Mouse (Mus musculus): ENCODE data around the gene Ftl1. TPM values are rescaled to one million over a fixed set of nuclear protein-coding genes. Genes with fewer than 3 reads are reported as not detected.

Ftl1 gene
- polyA plus RNA-seq, 1 experiment from 2014 or later: 3,941 TPM

DNA sequence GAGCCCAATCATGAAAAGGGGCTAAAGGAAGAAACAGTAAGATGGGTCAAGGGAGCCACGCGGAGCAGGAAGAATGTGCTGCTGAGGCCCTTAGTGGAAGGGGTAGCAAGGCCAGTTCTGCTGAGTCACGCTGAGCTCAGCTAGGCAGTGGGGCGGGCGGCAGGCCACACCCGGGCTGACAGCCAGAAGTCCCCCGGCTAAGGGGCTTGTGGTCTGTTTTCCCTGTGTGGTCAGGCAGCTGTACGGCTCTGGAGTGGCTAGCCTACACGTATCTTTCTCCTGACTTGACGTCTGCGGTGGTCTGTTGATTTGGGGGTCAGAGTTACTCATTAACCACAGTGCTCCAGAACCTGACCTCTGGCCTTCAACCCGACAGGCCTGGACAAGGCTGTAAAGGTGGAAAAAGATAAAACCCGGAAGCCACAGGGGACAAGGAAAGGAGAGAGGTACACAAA lies 1.2 kb upstream of the Ftl1 start:
- Histone ChIP-seq H3K9me3 (ENCODE audit: control insufficient read depth, low read length) (no peaks in the 10 kb centered on the region), H3K27ac (ENCODE audit: low read depth, low read length) (peak overlapping the region; percentile 88), H3K9ac (ENCODE audit: low read depth, low read length) (peak overlapping the region; percentile 83; the same call in 1 of the 2 replicates), H3K36me3 (ENCODE audit: control insufficient read depth, insufficient read depth, low read length) (peaks cover 45% of the 10 kb centered on the region), H3K4me1 (ENCODE audit: control insufficient read depth, insufficient read depth, low read length) (peaks cover 34% of the 10 kb centered on the region), H3K4me2 (replicated peaks; ENCODE audit: low read depth, low read length) (peak overlapping the region; percentile 53; the same call in 1 of the 2 replicates), H3K27me3 (ENCODE audit: control insufficient read depth, insufficient read depth, low read length) (no peaks in the 10 kb centered on the region), H3K4me3 (ENCODE audit: low read length) (peak overlapping the region; percentile 76; the same call in 1 of the 2 replicates)
- ATAC-seq (ENCODE audit: low FRiP score, low TSS enrichment): peak; percentile 2; the same call in 1 of the 2 replicates
- WGBS: 20% methylated on average over 13 of the region's 13 CpGs

DNA sequence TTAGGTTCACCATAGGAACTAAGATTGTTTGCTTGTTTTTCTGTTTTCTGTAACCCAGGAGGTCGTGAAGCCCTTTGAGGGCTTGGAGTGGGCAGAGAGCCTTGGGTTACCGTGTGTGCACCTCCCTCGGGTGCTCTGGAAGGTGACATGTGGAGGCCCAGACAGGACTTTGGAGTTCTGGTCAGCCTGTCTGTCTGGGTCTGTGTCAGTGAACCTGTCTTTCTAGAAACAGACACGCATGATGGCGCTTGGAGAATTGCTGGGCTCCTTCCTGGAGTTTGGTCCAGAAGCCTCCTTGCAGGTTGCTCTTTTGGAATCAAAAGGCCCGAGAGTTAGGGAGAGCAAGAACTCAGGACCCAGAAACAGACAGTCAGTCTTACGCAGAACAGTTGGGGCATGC lies 693 bp upstream of the Ftl1 start:
- Histone ChIP-seq H3K9me3 (ENCODE audit: control insufficient read depth, low read length) (no peaks in the 10 kb centered on the region), H3K4me2 (replicated peaks; ENCODE audit: low read depth, low read length) (peak overlapping the region; percentile 53), H3K27ac (ENCODE audit: low read depth, low read length) (peak overlapping the region; percentile 88), H3K4me3 (ENCODE audit: low read length) (peak overlapping the region; percentile 76; the same call in 1 of the 2 replicates), H3K4me1 (ENCODE audit: control insufficient read depth, insufficient read depth, low read length) (peaks cover 29% of the 10 kb centered on the region), H3K27me3 (ENCODE audit: control insufficient read depth, insufficient read depth, low read length) (no peaks in the 10 kb centered on the region), H3K36me3 (ENCODE audit: control insufficient read depth, insufficient read depth, low read length) (peaks cover 45% of the 10 kb centered on the region), H3K9ac (ENCODE audit: low read depth, low read length) (peak overlapping the region; percentile 83; the same call in 1 of the 2 replicates)
- WGBS: 68% methylated on average over 7 of the region's 7 CpGs
- ATAC-seq (ENCODE audit: low FRiP score, low TSS enrichment): peak; percentile 0; the same call in 1 of the 2 replicates

GRCm38 (mm10) chr7:45458748-45459563 lies 728 bp downstream of the Ftl1 start:
- no peaks in the 10 kb centered on the region for H3K27me3 ChIP-seq (ENCODE audit: control insufficient read depth, insufficient read depth, low read length)
- peaks cover 49% of the 10 kb centered on the region for H3K36me3 ChIP-seq (ENCODE audit: control insufficient read depth, insufficient read depth, low read length)
- peaks cover 27% of the 10 kb centered on the region for H3K4me1 ChIP-seq (ENCODE audit: control insufficient read depth, insufficient read depth, low read length)
- peak overlapping the region; percentile 83 for H3K9ac ChIP-seq (ENCODE audit: low read depth, low read length)
- H3K9me3 ChIP-seq (ENCODE audit: control insufficient read depth, low read length): no peaks in the 10 kb centered on the region
- peak; percentile 58 for ATAC-seq (ENCODE audit: low FRiP score, low TSS enrichment)
- peak overlapping the region; percentile 76 for H3K4me3 ChIP-seq (ENCODE audit: low read length)
- peak overlapping the region; percentile 78 for H3K27ac ChIP-seq (ENCODE audit: low read depth, low read length)
- WGBS: under 1% methylated on average over 41 of the region's 43 CpGs
- H3K4me2 ChIP-seq (replicated peaks; ENCODE audit: low read depth, low read length): peak overlapping the region; percentile 89

GRCm38 (mm10) chr7:45457204-45458060 lies 2.3 kb downstream of the Ftl1 start:
- Histone ChIP-seq H3K36me3 (ENCODE audit: control insufficient read depth, insufficient read depth, low read length) (peaks cover 46% of the 10 kb centered on the region), H3K4me2 (replicated peaks; ENCODE audit: low read depth, low read length) (peak overlapping the region; percentile 89), H3K4me1 (ENCODE audit: control insufficient read depth, insufficient read depth, low read length) (peaks cover 27% of the 10 kb centered on the region), H3K9me3 (ENCODE audit: control insufficient read depth, low read length) (no peaks in the 10 kb centered on the region), H3K27me3 (ENCODE audit: control insufficient read depth, insufficient read depth, low read length) (no peaks in the 10 kb centered on the region), H3K4me3 (ENCODE audit: low read length) (peak overlapping the region; percentile 76), H3K9ac (ENCODE audit: low read depth, low read length) (peak overlapping the region; percentile 83; the same call in 1 of the 2 replicates), H3K27ac (ENCODE audit: low read depth, low read length) (peak overlapping the region; percentile 6; the same call in 1 of the 2 replicates)
- ATAC-seq (ENCODE audit: low FRiP score, low TSS enrichment): no peak
- WGBS: 55% methylated on average over 10 of the region's 10 CpGs

GRCm38 (mm10) chr7:45456721-45457203 lies 2.9 kb downstream of the Ftl1 start:
- Histone ChIP-seq H3K4me3 (ENCODE audit: low read length) (no peak overlapping the region; the same call in 1 of the 2 replicates), H3K4me2 (replicated peaks; ENCODE audit: low read depth, low read length) (0 out of 2 replicates have a peak overlapping the region, but pooled peaks have one; percentile 89), H3K4me1 (ENCODE audit: control insufficient read depth, insufficient read depth, low read length) (peaks cover 27% of the 10 kb centered on the region), H3K27ac (ENCODE audit: low read depth, low read length) (peak overlapping the region; percentile 6; the same call in 1 of the 2 replicates), H3K27me3 (ENCODE audit: control insufficient read depth, insufficient read depth, low read length) (no peaks in the 10 kb centered on the region), H3K9me3 (ENCODE audit: control insufficient read depth, low read length) (no peaks in the 10 kb centered on the region), H3K36me3 (ENCODE audit: control insufficient read depth, insufficient read depth, low read length) (peaks cover 50% of the 10 kb centered on the region), H3K9ac (ENCODE audit: low read depth, low read length) (peak overlapping the region; percentile 83; the same call in 1 of the 2 replicates)
- no peak for ATAC-seq (ENCODE audit: low FRiP score, low TSS enrichment)
- 54% methylated on average over 9 of the region's 9 CpGs for WGBS

GRCm38 (mm10) chr7:45455932-45456696 lies 3.6 kb downstream of the Ftl1 start:
- H3K9ac ChIP-seq (ENCODE audit: low read depth, low read length): no peak overlapping the region
- H3K4me1 ChIP-seq (ENCODE audit: control insufficient read depth, insufficient read depth, low read length): peaks cover 26% of the 10 kb centered on the region
- H3K36me3 ChIP-seq (ENCODE audit: control insufficient read depth, insufficient read depth, low read length): peaks cover 52% of the 10 kb centered on the region
- no peaks in the 10 kb centered on the region for H3K27me3 ChIP-seq (ENCODE audit: control insufficient read depth, insufficient read depth, low read length)
- no peak overlapping the region for H3K27ac ChIP-seq (ENCODE audit: low read depth, low read length)
- no peak for ATAC-seq (ENCODE audit: low FRiP score, low TSS enrichment)
- 78% methylated on average over 13 of the region's 13 CpGs for WGBS
- no peaks in the 10 kb centered on the region for H3K9me3 ChIP-seq (ENCODE audit: control insufficient read depth, low read length)
- no peak overlapping the region for H3K4me2 ChIP-seq (replicated peaks; ENCODE audit: low read depth, low read length)
- H3K4me3 ChIP-seq (ENCODE audit: low read length): no peak overlapping the region

DNA sequence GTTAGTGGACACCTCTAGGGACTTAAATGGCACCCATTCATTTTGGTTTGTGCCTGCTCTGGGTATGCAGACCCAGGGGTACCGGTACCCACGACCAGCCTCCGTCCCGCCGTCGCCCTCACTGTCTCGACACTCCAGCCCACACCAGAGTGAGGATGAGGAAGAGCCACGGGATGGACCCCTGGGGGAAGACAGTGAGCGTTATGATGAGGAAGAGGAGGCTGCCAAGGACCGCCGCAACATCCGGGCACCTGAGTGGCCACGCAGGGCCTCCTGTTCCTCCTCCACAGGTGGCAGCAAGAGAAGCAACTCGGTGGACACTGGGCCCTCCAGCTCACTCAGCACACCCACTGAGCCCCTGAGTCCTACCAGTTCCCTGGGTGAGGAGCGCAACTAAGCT lies 4.7 kb downstream of the Ftl1 start:
- Histone ChIP-seq H3K4me1 (ENCODE audit: control insufficient read depth, insufficient read depth, low read length) (peaks cover 15% of the 10 kb centered on the region), H3K4me2 (replicated peaks; ENCODE audit: low read depth, low read length) (no peak overlapping the region), H3K9ac (ENCODE audit: low read depth, low read length) (no peak overlapping the region), H3K27ac (ENCODE audit: low read depth, low read length) (no peak overlapping the region), H3K27me3 (ENCODE audit: control insufficient read depth, insufficient read depth, low read length) (no peaks in the 10 kb centered on the region), H3K4me3 (ENCODE audit: low read length) (no peak overlapping the region; the same call in 1 of the 2 replicates), H3K9me3 (ENCODE audit: control insufficient read depth, low read length) (no peaks in the 10 kb centered on the region), H3K36me3 (ENCODE audit: control insufficient read depth, insufficient read depth, low read length) (peaks cover 54% of the 10 kb centered on the region)
- 91% methylated on average over 15 of the region's 15 CpGs for WGBS
- no peak for ATAC-seq (ENCODE audit: low FRiP score, low TSS enrichment)

- ATAC-seq (ENCODE audit: low FRiP score, low TSS enrichment): peak; percentile 65
- no peak overlapping the region for H3K9ac ChIP-seq (ENCODE audit: low read depth, low read length)
- 0 out of 2 replicates have a peak, but pooled peaks cover 3% of the 10 kb centered on the region for H3K4me1 ChIP-seq (ENCODE audit: control insufficient read depth, insufficient read depth, low read length)
- no peak overlapping the region for H3K27ac ChIP-seq (ENCODE audit: low read depth, low read length)
- H3K36me3 ChIP-seq (ENCODE audit: control insufficient read depth, insufficient read depth, low read length): peaks cover 54% of the 10 kb centered on the region
- 52% methylated on average over 23 of the region's 23 CpGs for WGBS
- no peaks in the 10 kb centered on the region for H3K9me3 ChIP-seq (ENCODE audit: control insufficient read depth, low read length)
- H3K4me3 ChIP-seq (ENCODE audit: low read length): no peak overlapping the region
- no peak overlapping the region for H3K4me2 ChIP-seq (replicated peaks; ENCODE audit: low read depth, low read length)
- no peaks in the 10 kb centered on the region for H3K27me3 ChIP-seq (ENCODE audit: control insufficient read depth, insufficient read depth, low read length)
Observed at GRCm38 (mm10) chr7:45451344-45451982, 8.2 kb downstream of the Ftl1 start.
